Mouse (Mus musculus) limb, embryonic 15.5 days (tissue): Measurements from ENCODE around the gene Eif4ebp2. TPM values are rescaled to one million over a fixed set of nuclear protein-coding genes. Genes with fewer than 3 reads are reported as not detected.

Experiments used
- ATAC-seq: fragments of 200-750 bp; cut with Nextera tagmentation; 2 replicates; pipeline ENCODE4 v1.8.0; 2017; ENCODE audit warnings: low read depth, moderate TSS enrichment; ENCODE audit not compliant: insufficient number of reproducible peaks, low FRiP score, low TSS enrichment
- H3K27ac ChIP-seq: fragments of 300-500 bp; sonication (generic); 2 replicates; pipeline ENCODE4 v1.5.1; 2015; ENCODE audit warnings: moderate library complexity, mild to moderate bottlenecking, inconsistent platforms
- H3K27me3 ChIP-seq: fragments of 300-500 bp; sonication (generic); 2 replicates; pipeline ENCODE4 v1.6.1; 2015; ENCODE audit warnings: inconsistent platforms
- H3K36me3 ChIP-seq: fragments of 300-500 bp; sonication (generic); 2 replicates; pipeline ENCODE4 v1.6.1; 2015; ENCODE audit warnings: inconsistent platforms
- H3K4me1 ChIP-seq: fragments of 300-500 bp; sonication (generic); 2 replicates; pipeline ENCODE4 v1.6.1; 2015; ENCODE audit warnings: inconsistent platforms
- H3K4me2 ChIP-seq: fragments of 300-500 bp; sonication (generic); 2 replicates; pipeline ENCODE4 v1.6.1; 2015; ENCODE audit warnings: mild to moderate bottlenecking, inconsistent platforms
- H3K4me3 ChIP-seq: fragments of 300-500 bp; sonication (generic); 2 replicates; pipeline ENCODE4 v1.5.1; 2015; ENCODE audit warnings: mild to moderate bottlenecking, inconsistent platforms
- H3K9ac ChIP-seq: fragments of 300-500 bp; sonication (generic); 2 replicates; pipeline ENCODE4 v1.6.1; 2015; ENCODE audit warnings: inconsistent platforms
- H3K9me3 ChIP-seq: fragments of 300-500 bp; sonication (generic); 2 replicates; pipeline ENCODE4 v1.6.1; 2016; ENCODE audit warnings: inconsistent platforms
- WGBS: fragments of 180-500 bp; shearing (Covaris S2); methylation state at CpG from one replicate; pipeline ENCODE4 v1.1.7; 2015; 5-methylcytosine and 5-hydroxymethylcytosine counted together
- polyA plus RNA-seq: library from polyadenylated mRNA; unstranded; fragments of >200 nt; fragmentation: Nextera tagmentation; extraction: Ambion mirVana; gene quantifications from 2 replicates; pipeline ENCODE4 v1.2.1, GENCODE M21; 2015

The Eif4ebp2 gene
- polyA plus RNA-seq, 1 experiment from 2014 or later: 64.5 TPM

DNA sequence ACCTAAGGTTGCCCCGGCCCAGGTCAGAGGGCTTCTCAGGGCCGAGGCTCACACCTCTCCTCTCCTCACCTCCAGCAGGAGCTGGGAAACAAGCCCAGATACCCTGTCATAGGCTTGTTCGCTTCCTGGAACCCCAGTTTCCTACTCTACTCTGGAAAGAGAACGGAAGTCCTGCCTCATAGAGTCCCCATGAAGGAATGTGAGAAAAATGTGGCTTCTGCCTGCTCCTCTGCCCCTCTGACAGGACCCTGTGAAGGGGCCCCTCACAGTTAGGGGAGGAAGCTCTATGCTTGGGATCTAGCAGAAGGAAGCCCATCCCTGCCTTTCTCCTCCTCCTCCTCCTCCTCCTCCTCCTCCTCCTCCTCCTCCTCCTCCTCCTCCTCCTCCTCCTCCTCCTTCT is 59.9 kb downstream of the Eif4ebp2 start:
- Histone ChIP-seq H3K27ac (no peak overlapping the region), H3K27me3 (no peaks in the 10 kb centered on the region), H3K4me1 (peaks cover 10% of the 10 kb centered on the region), H3K36me3 (no peaks in the 10 kb centered on the region), H3K4me3 (no peak overlapping the region), H3K9ac (no peak overlapping the region), H3K9me3 (no peaks in the 10 kb centered on the region), H3K4me2 (no peak overlapping the region)
- no peak for ATAC-seq
- WGBS: 32% methylated on average over 4 of the region's 4 CpGs

DNA sequence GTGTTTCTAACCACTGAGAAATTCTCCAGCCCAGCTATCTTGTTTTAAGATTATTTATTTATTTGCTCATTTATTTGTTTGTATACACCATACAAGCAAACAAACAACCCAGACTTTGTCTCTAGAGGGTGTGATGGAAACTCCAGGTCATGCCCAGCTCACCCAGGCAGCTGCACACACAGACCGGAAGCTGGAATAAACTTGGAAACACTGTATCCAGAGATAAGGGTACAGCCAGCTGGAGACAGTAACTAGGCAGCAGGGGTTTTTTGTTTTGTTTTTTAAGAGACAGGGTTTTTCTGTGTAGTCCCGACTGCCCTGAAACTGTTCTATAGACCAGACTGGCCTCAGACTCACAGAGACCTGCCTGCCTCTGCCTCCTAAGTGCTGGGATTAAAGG is 62.3 kb downstream of the Eif4ebp2 start:
- WGBS: 72% methylated on average over 2 of the region's 2 CpGs

GRCm38 (mm10) chr10:61389020-61389419 is 63.4 kb downstream of the Eif4ebp2 start:
- 69% methylated on average over 5 of the region's 5 CpGs for WGBS
- no peaks in the 10 kb centered on the region for H3K36me3 ChIP-seq

More for the DNA sequence above, 62.3 kb downstream of the Eif4ebp2 start:
- Histone ChIP-seq H3K4me2 (no peak overlapping the region), H3K27ac (no peak overlapping the region), H3K4me3 (no peak overlapping the region), H3K27me3 (no peaks in the 10 kb centered on the region), H3K36me3 (no peaks in the 10 kb centered on the region), H3K9ac (no peak overlapping the region), H3K9me3 (no peaks in the 10 kb centered on the region), H3K4me1 (peaks cover 10% of the 10 kb centered on the region)
- ATAC-seq: no peak

DNA sequence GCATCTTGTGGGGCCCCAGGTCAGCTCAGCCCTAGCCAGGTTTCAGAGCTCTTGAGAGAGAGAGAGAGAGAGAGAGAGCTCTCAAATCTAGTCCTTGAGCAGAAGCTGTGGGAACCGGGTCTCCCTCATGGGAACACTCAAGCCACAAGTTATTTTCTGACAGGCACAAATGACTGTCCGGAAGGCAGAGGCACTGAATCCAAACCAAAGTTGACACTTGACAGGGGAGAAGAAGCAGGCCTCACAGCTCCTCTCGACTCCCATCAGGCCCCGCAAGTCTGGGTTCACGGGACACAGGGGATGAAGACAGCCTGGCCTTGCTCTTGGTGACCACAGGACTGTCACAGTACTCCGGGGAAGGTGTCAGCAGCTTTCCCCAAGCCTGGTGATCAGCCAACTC is 66.2 kb downstream of the Eif4ebp2 start:
- WGBS: 51% methylated on average over 6 of the region's 6 CpGs
- H3K9me3 ChIP-seq: no peaks in the 10 kb centered on the region
- H3K27ac ChIP-seq: no peak overlapping the region

More at GRCm38 (mm10) chr10:61389020-61389419, 63.4 kb downstream of the Eif4ebp2 start:
- H3K4me3 ChIP-seq: no peak overlapping the region
- H3K4me2 ChIP-seq: no peak overlapping the region
- H3K9ac ChIP-seq: no peak overlapping the region
- ATAC-seq: no peak
- no peaks in the 10 kb centered on the region for H3K27me3 ChIP-seq
- H3K27ac ChIP-seq: no peak overlapping the region
- peaks cover 10% of the 10 kb centered on the region for H3K4me1 ChIP-seq
- no peaks in the 10 kb centered on the region for H3K9me3 ChIP-seq

GRCm38 (mm10) chr10:61385174-61385573 is 67.3 kb downstream of the Eif4ebp2 start:
- H3K36me3 ChIP-seq: no peaks in the 10 kb centered on the region
- H3K9ac ChIP-seq: no peak overlapping the region
- WGBS: 78% methylated on average over 6 of the region's 6 CpGs
- H3K27ac ChIP-seq: no peak overlapping the region
- H3K4me1 ChIP-seq: peaks cover 34% of the 10 kb centered on the region
- H3K9me3 ChIP-seq: no peaks in the 10 kb centered on the region
- H3K27me3 ChIP-seq: no peaks in the 10 kb centered on the region
- no peak for ATAC-seq
- H3K4me2 ChIP-seq: no peak overlapping the region
- H3K4me3 ChIP-seq: no peak overlapping the region

More for the DNA sequence above, 66.2 kb downstream of the Eif4ebp2 start:
- Histone ChIP-seq H3K27me3 (no peaks in the 10 kb centered on the region), H3K9ac (no peak overlapping the region), H3K4me2 (no peak overlapping the region), H3K4me1 (peaks cover 24% of the 10 kb centered on the region), H3K36me3 (no peaks in the 10 kb centered on the region), H3K4me3 (no peak overlapping the region)
- no peak for ATAC-seq

- H3K27ac ChIP-seq: peak overlapping the region; percentile 64
- WGBS: 2% methylated on average over 11 of the region's 11 CpGs
- H3K36me3 ChIP-seq: no peaks in the 10 kb centered on the region
- no peak for ATAC-seq
- H3K4me2 ChIP-seq: peak overlapping the region; percentile 89
- H3K9ac ChIP-seq: peak overlapping the region; percentile 65
- peak overlapping the region; percentile 71 for H3K4me3 ChIP-seq
- H3K27me3 ChIP-seq: no peaks in the 10 kb centered on the region
- H3K4me1 ChIP-seq: peaks cover 47% of the 10 kb centered on the region
- H3K9me3 ChIP-seq: no peaks in the 10 kb centered on the region
Measured at GRCm38 (mm10) chr10:61383715-61384047, 68.8 kb downstream of the Eif4ebp2 start.

GRCm38 (mm10) chr10:61383021-61383714 is 69.3 kb downstream of the Eif4ebp2 start, which contains the start of gene Pald1:
Gene Pald1, minus strand, starts transcription at chr10:61383530.
- Histone ChIP-seq H3K4me2 (peak within 1 kb of the TSS; percentile 89), H3K27ac (peak within 1 kb of the TSS; percentile 64), H3K4me3 (peak within 1 kb of the TSS; percentile 71), H3K27me3 (no peaks in the 10 kb centered on the region), H3K9ac (peak within 1 kb of the TSS; percentile 65), H3K4me1 (peaks cover 47% of the 10 kb centered on the region), H3K9me3 (no peaks in the 10 kb centered on the region), H3K36me3 (no peaks in the 10 kb centered on the region)
- under 1% methylated on average over 54 of the region's 60 CpGs for WGBS
- ATAC-seq: peak; percentile 80

DNA sequence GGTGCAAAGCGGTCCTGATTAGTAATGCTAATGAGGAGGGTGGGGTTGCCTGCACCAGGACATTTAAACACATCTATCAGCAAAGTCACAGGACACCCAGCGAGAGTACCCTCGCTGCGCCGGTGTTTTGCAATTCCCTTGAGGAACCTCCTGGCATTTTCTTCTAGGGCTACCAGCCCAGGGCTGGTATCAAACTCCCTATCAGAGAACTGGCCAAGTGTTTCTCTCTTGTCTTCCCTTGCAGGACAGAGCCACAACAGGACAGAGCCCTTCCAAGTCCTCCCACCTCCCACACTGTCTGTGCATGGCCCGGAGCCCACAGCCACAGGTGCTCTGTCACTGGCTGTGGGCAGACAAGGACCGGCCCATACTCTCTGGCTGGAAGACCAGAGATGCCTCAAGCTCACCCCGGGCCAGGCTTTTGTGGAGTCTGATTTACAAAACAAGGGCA is 70.2 kb downstream of the Eif4ebp2 start:
- Histone ChIP-seq H3K4me2 (peak overlapping the region; percentile 89), H3K4me3 (peak overlapping the region; percentile 71), H3K4me1 (peaks cover 50% of the 10 kb centered on the region), H3K9ac (peak overlapping the region; percentile 65), H3K27me3 (no peaks in the 10 kb centered on the region), H3K9me3 (no peaks in the 10 kb centered on the region), H3K36me3 (no peaks in the 10 kb centered on the region), H3K27ac (0 out of 2 replicates have a peak overlapping the region, but pooled peaks have one; percentile 64)
- ATAC-seq: no peak
- 7% methylated on average over 8 of the region's 8 CpGs for WGBS

DNA sequence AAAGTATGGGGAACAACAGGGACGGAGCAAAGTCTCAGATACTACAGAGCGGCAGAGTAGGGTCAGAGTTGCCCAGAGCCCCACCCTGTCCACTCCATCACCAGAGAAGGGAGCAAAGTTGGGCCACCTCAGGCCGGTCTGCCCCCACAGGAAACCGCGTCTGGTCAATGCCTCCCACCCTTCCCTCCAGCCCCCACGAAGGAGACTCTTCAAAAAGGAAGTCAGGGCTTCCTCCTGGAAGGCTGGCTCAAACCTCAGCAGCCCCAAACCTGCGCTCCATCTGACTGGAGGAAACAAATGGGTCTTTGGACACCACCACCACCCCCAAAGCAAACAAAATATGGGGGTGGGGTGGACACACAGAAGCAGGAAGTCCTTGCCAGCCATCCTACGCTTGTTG is 70.6 kb downstream of the Eif4ebp2 start:
- no peaks in the 10 kb centered on the region for H3K9me3 ChIP-seq
- H3K4me3 ChIP-seq: peak overlapping the region; percentile 71
- H3K36me3 ChIP-seq: no peaks in the 10 kb centered on the region
- H3K4me2 ChIP-seq: peak overlapping the region; percentile 89
- WGBS: 19% methylated on average over 8 of the region's 8 CpGs
- ATAC-seq: no peak
- H3K27ac ChIP-seq: peak overlapping the region; percentile 12; the same call in 1 of the 2 replicates
- H3K9ac ChIP-seq: no peak overlapping the region
- H3K4me1 ChIP-seq: peaks cover 51% of the 10 kb centered on the region
- no peaks in the 10 kb centered on the region for H3K27me3 ChIP-seq

- Histone ChIP-seq H3K27ac (peak overlapping the region; percentile 69), H3K9me3 (no peaks in the 10 kb centered on the region), H3K4me1 (peaks cover 51% of the 10 kb centered on the region), H3K36me3 (no peaks in the 10 kb centered on the region), H3K4me3 (no peak overlapping the region), H3K27me3 (no peaks in the 10 kb centered on the region), H3K4me2 (peak overlapping the region; percentile 15), H3K9ac (0 out of 2 replicates have a peak overlapping the region, but pooled peaks have one; percentile 1)
- peak; percentile 20; the same call in 1 of the 2 replicates for ATAC-seq
- 19% methylated on average over 9 of the region's 9 CpGs for WGBS
Measured at GRCm38 (mm10) chr10:61380186-61380585, 72.3 kb downstream of the Eif4ebp2 start.

GRCm38 (mm10) chr10:61379340-61380040 is 73.0 kb downstream of the Eif4ebp2 start:
- 91% methylated on average over 13 of the region's 13 CpGs for WGBS
- Histone ChIP-seq H3K4me2 (no peak overlapping the region), H3K9me3 (no peaks in the 10 kb centered on the region), H3K4me3 (no peak overlapping the region), H3K36me3 (no peaks in the 10 kb centered on the region), H3K27me3 (no peaks in the 10 kb centered on the region), H3K9ac (no peak overlapping the region), H3K27ac (peak overlapping the region; percentile 69), H3K4me1 (peaks cover 55% of the 10 kb centered on the region)
- ATAC-seq: no peak

DNA sequence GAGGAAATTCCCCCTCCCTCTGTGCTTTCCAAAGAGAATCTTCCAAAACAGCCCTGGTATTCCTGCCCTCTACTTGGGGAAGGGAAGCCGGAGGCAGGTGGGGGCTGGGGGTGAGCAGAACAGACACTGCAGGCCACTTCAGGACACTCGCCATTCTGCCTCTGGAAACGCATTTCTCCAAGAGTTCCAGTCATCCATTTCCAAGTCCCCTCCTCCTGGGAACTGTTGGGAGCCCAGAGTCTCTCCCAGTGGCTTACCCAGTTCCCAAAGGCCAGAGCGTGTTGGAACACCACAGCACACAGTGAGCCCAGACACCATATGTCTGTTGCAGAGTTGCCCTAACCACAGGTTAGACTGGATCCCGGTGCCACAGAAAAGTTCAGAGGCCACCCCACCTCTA is 73.8 kb downstream of the Eif4ebp2 start:
- no peaks in the 10 kb centered on the region for H3K27me3 ChIP-seq

More for the DNA sequence above, 73.8 kb downstream of the Eif4ebp2 start:
- Histone ChIP-seq H3K27ac (no peak overlapping the region), H3K4me1 (peaks cover 49% of the 10 kb centered on the region), H3K9me3 (no peaks in the 10 kb centered on the region), H3K4me3 (no peak overlapping the region), H3K9ac (no peak overlapping the region), H3K4me2 (no peak overlapping the region), H3K36me3 (no peaks in the 10 kb centered on the region)
- no peak for ATAC-seq
- 83% methylated on average over 5 of the region's 5 CpGs for WGBS
